Mouse (Mus musculus): ENCODE data around the gene C2. TPM values are rescaled to one million over a fixed set of nuclear protein-coding genes. Genes with fewer than 3 reads are reported as not detected.

Gene C2
- polyA plus RNA-seq, 1 experiment from 2014 or later: 1.7 TPM

- WGBS: 93% methylated on average over 2 of the region's 2 CpGs
- no peak overlapping the region for H3K4me2 ChIP-seq (replicated peaks; ENCODE audit: low read depth, low read length)
- no peak for ATAC-seq (ENCODE audit: low FRiP score, low TSS enrichment)
Observed at GRCm38 (mm10) chr17:34891377-34891776, 6.7 kb downstream of the C2 start.

DNA sequence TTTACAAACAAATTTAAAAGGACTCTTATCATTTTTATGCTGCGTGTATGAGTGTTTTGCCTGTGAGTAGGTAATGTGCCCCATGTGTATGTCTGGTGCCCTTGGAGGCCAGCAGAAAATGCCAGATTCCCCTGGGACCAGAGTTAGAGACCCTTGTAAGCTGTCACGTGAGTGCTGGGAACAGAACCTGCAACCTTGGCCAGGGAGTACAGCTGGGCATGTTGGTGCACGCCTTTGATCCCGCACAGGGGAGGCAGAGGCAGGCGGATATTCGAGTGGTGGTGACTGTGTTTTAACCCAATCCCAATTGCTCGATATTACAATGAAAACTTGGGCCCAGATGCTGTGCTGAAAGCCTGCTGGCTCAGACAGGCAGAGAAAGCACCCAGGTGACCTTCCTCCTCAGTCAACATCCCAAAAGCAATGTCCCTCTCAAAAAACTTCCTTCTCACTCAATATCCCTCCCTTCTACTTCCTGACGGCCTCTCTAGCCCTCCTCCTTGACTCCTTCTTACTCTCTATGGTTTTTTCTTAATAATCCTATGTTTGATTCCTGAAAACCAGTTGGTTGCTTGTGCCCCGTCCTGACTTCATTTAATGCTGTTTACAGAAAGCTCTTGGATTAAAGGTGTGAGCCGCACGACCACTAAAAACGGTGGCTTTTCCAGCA, 7.9 kb downstream of the C2 start:
- 80% methylated on average over 12 of the region's 12 CpGs for WGBS
- H3K9ac ChIP-seq (ENCODE audit: low read depth, low read length): no peak overlapping the region

More at GRCm38 (mm10) chr17:34891377-34891776, 6.7 kb downstream of the C2 start:
- Histone ChIP-seq H3K36me3 (ENCODE audit: control insufficient read depth, insufficient read depth, low read length) (peaks cover 5% of the 10 kb centered on the region), H3K9ac (ENCODE audit: low read depth, low read length) (no peak overlapping the region), H3K4me1 (ENCODE audit: control insufficient read depth, insufficient read depth, low read length) (peaks cover 4% of the 10 kb centered on the region), H3K27me3 (ENCODE audit: control insufficient read depth, insufficient read depth, low read length) (no peaks in the 10 kb centered on the region), H3K27ac (ENCODE audit: low read depth, low read length) (no peak overlapping the region), H3K4me3 (ENCODE audit: low read length) (no peak overlapping the region), H3K9me3 (ENCODE audit: control insufficient read depth, low read length) (no peaks in the 10 kb centered on the region)

DNA sequence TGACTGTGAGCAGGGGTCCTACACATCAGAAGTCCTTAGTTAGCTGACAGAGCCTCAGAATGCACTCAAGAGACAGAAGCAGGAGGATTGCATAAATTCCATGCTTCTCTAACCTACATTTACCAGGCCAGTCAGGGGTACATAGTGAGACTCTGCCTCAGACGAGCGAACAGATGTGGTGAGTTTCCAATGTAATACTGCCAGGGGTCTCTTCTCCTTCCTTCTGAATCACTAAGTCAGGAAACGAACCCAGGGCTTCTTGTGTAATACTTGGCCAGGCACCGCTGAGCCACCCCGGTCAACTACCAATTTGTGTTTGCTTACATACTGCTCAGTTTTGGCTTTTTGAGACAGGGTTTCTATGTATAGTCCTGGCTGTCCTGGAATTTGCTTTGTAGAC, 10.1 kb downstream of the C2 start:
- Histone ChIP-seq H3K9ac (ENCODE audit: low read depth, low read length) (no peak overlapping the region), H3K36me3 (ENCODE audit: control insufficient read depth, insufficient read depth, low read length) (no peaks in the 10 kb centered on the region), H3K27ac (ENCODE audit: low read depth, low read length) (no peak overlapping the region), H3K4me3 (ENCODE audit: low read length) (no peak overlapping the region), H3K9me3 (ENCODE audit: control insufficient read depth, low read length) (no peaks in the 10 kb centered on the region), H3K4me2 (replicated peaks; ENCODE audit: low read depth, low read length) (no peak overlapping the region), H3K4me1 (ENCODE audit: control insufficient read depth, insufficient read depth, low read length) (no peaks in the 10 kb centered on the region), H3K27me3 (ENCODE audit: control insufficient read depth, insufficient read depth, low read length) (no peaks in the 10 kb centered on the region)
- WGBS: 88% methylated on average over 5 of the region's 5 CpGs
- ATAC-seq (ENCODE audit: low FRiP score, low TSS enrichment): no peak

More for the DNA sequence above, 7.9 kb downstream of the C2 start:
- Histone ChIP-seq H3K4me2 (replicated peaks; ENCODE audit: low read depth, low read length) (no peak overlapping the region), H3K9me3 (ENCODE audit: control insufficient read depth, low read length) (no peaks in the 10 kb centered on the region), H3K27ac (ENCODE audit: low read depth, low read length) (no peak overlapping the region), H3K27me3 (ENCODE audit: control insufficient read depth, insufficient read depth, low read length) (no peaks in the 10 kb centered on the region), H3K4me3 (ENCODE audit: low read length) (no peak overlapping the region), H3K4me1 (ENCODE audit: control insufficient read depth, insufficient read depth, low read length) (no peaks in the 10 kb centered on the region), H3K36me3 (ENCODE audit: control insufficient read depth, insufficient read depth, low read length) (no peaks in the 10 kb centered on the region)
- ATAC-seq (ENCODE audit: low FRiP score, low TSS enrichment): no peak

- Histone ChIP-seq H3K4me3 (ENCODE audit: low read length) (no peak overlapping the region), H3K4me1 (ENCODE audit: control insufficient read depth, insufficient read depth, low read length) (no peaks in the 10 kb centered on the region), H3K9ac (ENCODE audit: low read depth, low read length) (no peak overlapping the region), H3K36me3 (ENCODE audit: control insufficient read depth, insufficient read depth, low read length) (no peaks in the 10 kb centered on the region), H3K27ac (ENCODE audit: low read depth, low read length) (no peak overlapping the region), H3K9me3 (ENCODE audit: control insufficient read depth, low read length) (no peaks in the 10 kb centered on the region), H3K27me3 (ENCODE audit: control insufficient read depth, insufficient read depth, low read length) (peaks cover 3% of the 10 kb centered on the region; the same call in 1 of the 2 replicates), H3K4me2 (replicated peaks; ENCODE audit: low read depth, low read length) (no peak overlapping the region)
- WGBS: 81% methylated on average over 3 of the region's 3 CpGs
- no peak for ATAC-seq (ENCODE audit: low FRiP score, low TSS enrichment)
Observed at GRCm38 (mm10) chr17:34885615-34886014, 12.4 kb downstream of the C2 start.

- peaks cover 3% of the 10 kb centered on the region; the same call in 1 of the 2 replicates for H3K27me3 ChIP-seq (ENCODE audit: control insufficient read depth, insufficient read depth, low read length)
Observed at GRCm38 (mm10) chr17:34884704-34885103, 13.4 kb downstream of the C2 start.

DNA sequence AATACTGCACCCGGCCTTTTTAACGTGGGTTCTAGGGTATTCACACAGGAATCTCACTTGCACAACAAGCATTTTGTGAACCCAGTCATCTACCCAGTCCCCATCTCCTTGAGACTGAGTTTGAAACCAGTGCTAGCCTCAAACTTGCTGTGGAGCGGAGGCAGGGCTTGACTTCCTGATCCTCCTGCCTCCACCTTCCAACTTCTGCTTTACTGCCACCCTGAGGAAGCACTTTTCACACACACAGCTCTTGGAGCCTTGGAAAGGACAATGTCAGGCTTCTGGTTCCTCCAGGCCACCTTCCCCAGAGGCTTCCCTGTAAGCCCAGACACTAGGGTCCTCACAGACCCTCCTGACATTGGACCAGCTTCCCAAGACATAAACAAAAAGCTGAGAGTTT, 14.7 kb downstream of the C2 start:
- no peaks in the 10 kb centered on the region for H3K9me3 ChIP-seq (ENCODE audit: control insufficient read depth, low read length)
- no peaks in the 10 kb centered on the region for H3K4me1 ChIP-seq (ENCODE audit: control insufficient read depth, insufficient read depth, low read length)
- H3K27me3 ChIP-seq (ENCODE audit: control insufficient read depth, insufficient read depth, low read length): peaks cover 3% of the 10 kb centered on the region; the same call in 1 of the 2 replicates
- H3K36me3 ChIP-seq (ENCODE audit: control insufficient read depth, insufficient read depth, low read length): no peaks in the 10 kb centered on the region
- no peak overlapping the region for H3K4me2 ChIP-seq (replicated peaks; ENCODE audit: low read depth, low read length)
- 70% methylated on average over 3 of the region's 3 CpGs for WGBS
- ATAC-seq (ENCODE audit: low FRiP score, low TSS enrichment): no peak
- H3K27ac ChIP-seq (ENCODE audit: low read depth, low read length): no peak overlapping the region
- H3K4me3 ChIP-seq (ENCODE audit: low read length): no peak overlapping the region
- H3K9ac ChIP-seq (ENCODE audit: low read depth, low read length): no peak overlapping the region

More at GRCm38 (mm10) chr17:34884704-34885103, 13.4 kb downstream of the C2 start:
- Histone ChIP-seq H3K9ac (ENCODE audit: low read depth, low read length) (no peak overlapping the region), H3K4me2 (replicated peaks; ENCODE audit: low read depth, low read length) (no peak overlapping the region), H3K4me3 (ENCODE audit: low read length) (no peak overlapping the region), H3K27ac (ENCODE audit: low read depth, low read length) (no peak overlapping the region), H3K9me3 (ENCODE audit: control insufficient read depth, low read length) (no peaks in the 10 kb centered on the region), H3K36me3 (ENCODE audit: control insufficient read depth, insufficient read depth, low read length) (no peaks in the 10 kb centered on the region), H3K4me1 (ENCODE audit: control insufficient read depth, insufficient read depth, low read length) (no peaks in the 10 kb centered on the region)
- ATAC-seq (ENCODE audit: low FRiP score, low TSS enrichment): no peak
- 85% methylated on average over 6 of the region's 6 CpGs for WGBS

DNA sequence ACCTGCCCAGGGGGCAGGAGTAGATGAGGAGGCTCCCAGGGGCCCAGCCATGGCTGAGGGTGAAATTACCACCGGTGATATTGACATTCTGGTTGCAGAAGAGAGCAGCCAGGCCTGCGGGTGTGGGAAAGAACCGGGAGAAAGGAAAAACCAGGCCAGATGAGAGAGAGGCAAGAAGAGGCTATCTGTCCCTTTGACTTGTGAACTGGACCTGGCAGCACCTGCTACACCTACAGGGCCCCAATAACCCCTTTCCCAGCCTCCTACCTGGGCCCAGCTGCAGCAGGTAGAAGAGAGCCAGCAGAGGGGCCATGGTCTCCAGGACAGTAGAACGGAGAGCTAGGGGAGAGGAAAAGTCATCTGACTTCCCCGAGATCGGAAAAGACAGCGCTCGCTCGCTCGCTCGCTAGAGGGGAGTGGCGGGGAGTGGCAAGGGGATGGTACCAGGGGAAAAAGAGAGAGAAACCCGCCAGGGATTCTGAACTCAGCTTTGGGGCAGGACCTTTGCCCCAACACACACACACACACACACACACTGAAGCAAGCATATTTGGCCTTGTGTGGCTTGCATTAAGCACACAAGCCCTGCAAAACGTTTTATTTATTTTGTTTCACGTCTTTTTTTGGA, 16.3 kb downstream of the C2 start, which contains the start of gene Gm20547:
Gm20547 (minus strand) TSS at position 360 of the 628 bp plus-strand sequence.
- no peak for ATAC-seq (ENCODE audit: low FRiP score, low TSS enrichment)
- no peak within 1 kb of the TSS for H3K27ac ChIP-seq (ENCODE audit: low read depth, low read length)
- H3K4me2 ChIP-seq (replicated peaks; ENCODE audit: low read depth, low read length): peak within 1 kb of the TSS; percentile 17; the same call in 1 of the 2 replicates
- H3K9me3 ChIP-seq (ENCODE audit: control insufficient read depth, low read length): no peaks in the 10 kb centered on the region
- no peak within 1 kb of the TSS; the same call in 1 of the 2 replicates for H3K4me3 ChIP-seq (ENCODE audit: low read length)
- H3K27me3 ChIP-seq (ENCODE audit: control insufficient read depth, insufficient read depth, low read length): peaks cover 3% of the 10 kb centered on the region; the same call in 1 of the 2 replicates
- WGBS: 13% methylated on average over 15 of the region's 15 CpGs
- no peak within 1 kb of the TSS for H3K9ac ChIP-seq (ENCODE audit: low read depth, low read length)
- H3K36me3 ChIP-seq (ENCODE audit: control insufficient read depth, insufficient read depth, low read length): no peaks in the 10 kb centered on the region
- H3K4me1 ChIP-seq (ENCODE audit: control insufficient read depth, insufficient read depth, low read length): no peaks in the 10 kb centered on the region

- Histone ChIP-seq H3K36me3 (ENCODE audit: control insufficient read depth, insufficient read depth, low read length) (no peaks in the 10 kb centered on the region), H3K9ac (ENCODE audit: low read depth, low read length) (no peak overlapping the region)
Observed at GRCm38 (mm10) chr17:34881166-34881565, 16.9 kb downstream of the C2 start.

DNA sequence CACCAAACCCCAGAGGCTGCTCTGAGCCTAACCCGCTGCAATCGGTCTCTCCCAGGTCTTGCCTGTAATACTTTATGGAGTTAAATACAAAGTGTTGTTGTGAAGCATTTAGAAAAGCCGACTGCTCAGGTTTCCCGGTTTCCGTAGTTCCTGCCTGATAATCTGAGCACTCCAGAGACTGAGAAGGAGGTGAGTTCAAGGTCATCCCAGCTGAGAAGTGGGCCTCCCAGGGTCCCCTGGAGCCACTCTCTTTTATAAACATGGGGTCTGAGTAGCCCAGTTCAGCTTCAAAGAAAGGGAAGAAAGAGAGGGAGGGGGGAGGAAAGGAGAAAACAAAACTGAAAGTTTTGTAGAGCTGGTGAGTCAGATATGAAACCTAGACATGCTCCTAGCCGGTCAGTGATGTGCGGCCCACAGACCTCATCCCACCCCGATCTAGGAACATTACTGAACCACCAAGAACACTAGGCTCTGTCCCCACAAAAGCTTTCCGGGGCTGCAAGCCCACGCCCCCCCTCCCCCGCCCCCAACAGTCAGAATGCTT, 18.7 kb downstream of the C2 start, which contains the start of gene Zbtb12:
Zbtb12 (plus strand) TSS at position 148 of the 544 bp plus-strand sequence.
- Histone ChIP-seq H3K27me3 (ENCODE audit: control insufficient read depth, insufficient read depth, low read length) (peaks cover 3% of the 10 kb centered on the region; the same call in 1 of the 2 replicates), H3K4me1 (ENCODE audit: control insufficient read depth, insufficient read depth, low read length) (no peaks in the 10 kb centered on the region), H3K4me2 (replicated peaks; ENCODE audit: low read depth, low read length) (no peak within 1 kb of the TSS), H3K36me3 (ENCODE audit: control insufficient read depth, insufficient read depth, low read length) (no peaks in the 10 kb centered on the region), H3K9ac (ENCODE audit: low read depth, low read length) (0 out of 2 replicates have a peak within 1 kb of the TSS, but pooled peaks have one; percentile 7), H3K27ac (ENCODE audit: low read depth, low read length) (no peak within 1 kb of the TSS), H3K4me3 (ENCODE audit: low read length) (no peak within 1 kb of the TSS), H3K9me3 (ENCODE audit: control insufficient read depth, low read length) (no peaks in the 10 kb centered on the region)
- no peak for ATAC-seq (ENCODE audit: low FRiP score, low TSS enrichment)
- WGBS: 61% methylated on average over 11 of the region's 11 CpGs

More at GRCm38 (mm10) chr17:34881166-34881565, 16.9 kb downstream of the C2 start:
- no peak overlapping the region for H3K27ac ChIP-seq (ENCODE audit: low read depth, low read length)
- no peaks in the 10 kb centered on the region for H3K4me1 ChIP-seq (ENCODE audit: control insufficient read depth, insufficient read depth, low read length)
- H3K4me3 ChIP-seq (ENCODE audit: low read length): no peak overlapping the region
- no peaks in the 10 kb centered on the region for H3K9me3 ChIP-seq (ENCODE audit: control insufficient read depth, low read length)
- ATAC-seq (ENCODE audit: low FRiP score, low TSS enrichment): no peak
- H3K27me3 ChIP-seq (ENCODE audit: control insufficient read depth, insufficient read depth, low read length): peaks cover 3% of the 10 kb centered on the region; the same call in 1 of the 2 replicates
- no peak overlapping the region for H3K4me2 ChIP-seq (replicated peaks; ENCODE audit: low read depth, low read length)
